Mouse (Mus musculus): ENCODE data around the gene Cog7.

DNA sequence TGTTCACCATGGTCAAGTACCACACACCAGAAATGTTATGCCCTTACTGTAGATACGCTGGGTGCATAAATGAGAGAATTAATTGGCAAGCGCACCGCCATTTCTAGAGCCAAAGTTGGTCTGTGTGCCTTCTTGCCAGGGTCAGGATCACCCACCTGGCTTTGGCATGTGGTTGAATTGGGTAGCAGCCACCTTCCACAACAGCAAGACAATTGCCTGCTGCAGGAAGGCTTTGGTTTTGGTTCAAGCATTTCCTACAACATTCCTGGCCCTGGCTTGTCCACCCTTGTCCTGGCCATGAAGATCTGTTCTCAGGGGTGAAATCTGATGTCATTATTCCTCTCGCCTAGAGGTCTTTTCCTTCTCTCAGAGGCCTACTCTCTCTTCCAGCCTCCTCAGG, 30.9 kb upstream of the Cog7 start:
- TF ChIP-seq POLR2A (IDR thresholded peaks at IDR 0.05; ENCODE audit: low read depth, low read length) (no peak), CTCF (IDR thresholded peaks at IDR 0.05; ENCODE audit: borderline replicate concordance, insufficient read depth, low read length) (no peak)
